Mouse (Mus musculus): Measurements from ENCODE around the gene Cog4.

- TF ChIP-seq POLR2A (IDR thresholded peaks at IDR 0.05; ENCODE audit: insufficient read depth, low read depth, low read length) (no peak), CTCF (IDR thresholded peaks at IDR 0.05; ENCODE audit: insufficient read depth, low read depth, low read length) (no peak)
These were observed 82.0 kb downstream of the Cog4 start for GRCm38 (mm10) chr8:110928435-110928834.
